Mouse (Mus musculus): ENCODE data around the gene Gm10800. TPM values are rescaled to one million over a fixed set of nuclear protein-coding genes. Genes with fewer than 3 reads are reported as not detected.

The Gm10800 gene
- polyA plus RNA-seq (2015; fragmentation: Illumina TruSeq; extraction: RNeasy Lipid Tissue Mini Kit (QIAGEN cat#74804); ENCODE audit: insufficient read depth, low read depth, low replicate concordance) = not detected

DNA sequence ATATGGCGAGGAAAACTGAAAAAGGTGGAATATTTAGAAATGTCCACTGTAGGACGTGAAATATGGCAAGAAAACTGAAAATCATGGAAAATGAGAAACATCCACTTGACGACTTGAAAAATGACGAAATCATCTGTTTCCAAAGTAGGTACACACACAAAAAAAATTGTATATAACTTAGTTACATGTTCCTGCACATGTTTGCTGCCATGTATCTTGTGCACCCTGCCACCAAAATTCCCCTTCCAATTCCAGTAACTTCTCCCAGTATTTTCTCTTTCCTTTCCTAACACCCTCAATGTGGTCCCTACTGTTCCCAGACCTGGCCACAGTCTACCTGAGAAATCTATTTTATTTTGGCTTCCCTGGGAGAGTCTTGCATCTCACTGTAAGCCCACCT lies at the start of gene Gm10800:
Gm10800 (minus strand) TSS at position 101 of the 400 bp plus-strand sequence.

DNA sequence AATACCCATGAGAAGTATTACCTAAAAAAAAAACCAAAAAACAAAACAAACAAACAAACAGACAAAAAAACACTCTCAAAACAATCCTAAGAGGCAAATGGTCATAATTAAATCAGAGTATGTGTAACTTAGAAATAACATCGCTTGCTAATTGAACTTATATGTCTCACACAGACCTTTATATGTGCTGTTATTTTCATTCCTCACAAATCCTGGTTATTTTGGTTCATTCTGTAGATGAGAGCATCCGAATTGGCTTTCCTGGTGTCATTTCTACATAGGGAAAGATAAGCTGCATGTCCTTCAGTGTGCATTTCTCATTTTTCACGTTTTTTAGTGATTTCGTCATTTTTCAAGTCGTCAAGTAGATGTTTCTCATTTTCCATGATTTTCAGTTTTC lies 5.2 kb downstream of the Gm10800 start, which contains the start of gene Gm10801:
Gm10801 (plus strand) TSS at position 301 of the 400 bp plus-strand sequence.

Other genes with a start within 250 kb of the Gm10800 start
- gene Gm10801, start 5.1 kb downstream of the Gm10800 start, polyA plus RNA-seq (2015; fragmentation: Illumina TruSeq; extraction: RNeasy Lipid Tissue Mini Kit (QIAGEN cat#74804); ENCODE audit: insufficient read depth, low read depth, low replicate concordance) = not detected